Mouse (Mus musculus) small intestine, adult 10 weeks (tissue): ENCODE data around the gene Map2. TPM values are rescaled to one million over a fixed set of nuclear protein-coding genes. Genes with fewer than 3 reads are reported as not detected.

Source experiments
- polyA plus RNA-seq: library from polyadenylated mRNA; stranded (reverse); fragments of 350-450 nt; fragmentation: Illumina TruSeq; extraction: RNeasy Lipid Tissue Mini Kit (QIAGEN cat#74804); gene quantifications from one replicate; pipeline ENCODE4 v1.2.3, GENCODE M21; 2014; ENCODE audit warnings: low replicate concordance

Gene Map2
- polyA plus RNA-seq, result 6.2 TPM

DNA sequence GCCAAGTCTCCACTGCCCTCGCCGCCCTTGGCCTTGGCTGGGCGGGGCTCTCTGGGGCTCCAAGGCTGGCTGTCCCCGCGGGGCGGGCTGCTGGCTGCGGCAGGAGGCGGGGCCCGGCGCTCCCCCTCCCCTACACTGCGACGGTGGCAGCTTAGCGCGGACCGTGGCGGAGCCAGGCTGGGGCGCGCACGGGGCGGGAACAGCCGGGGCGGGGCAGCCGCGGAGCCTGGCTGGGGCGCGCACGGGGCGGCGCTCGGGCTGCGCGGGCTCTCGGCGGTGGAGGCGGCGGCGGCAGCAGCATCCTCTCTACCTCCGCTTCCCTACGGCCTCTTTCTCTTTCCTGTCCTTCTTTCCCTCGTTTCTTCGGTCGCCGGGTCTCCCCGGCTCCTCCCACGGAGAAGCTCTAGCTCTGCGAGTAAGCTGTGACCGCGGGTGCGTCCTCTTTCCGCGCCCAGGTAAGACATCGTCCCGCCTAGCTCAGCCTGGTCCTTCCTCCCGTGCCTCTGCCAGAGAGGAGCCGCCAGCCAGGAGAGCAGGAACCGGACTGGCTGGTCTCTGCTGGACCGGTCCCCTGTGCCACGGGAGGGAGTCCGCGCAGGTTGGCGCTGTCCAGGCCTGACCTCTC lies at the start of gene Map2:
Map2 (plus strand) TSS at position 233 of the 625 bp plus-strand sequence.

DNA sequence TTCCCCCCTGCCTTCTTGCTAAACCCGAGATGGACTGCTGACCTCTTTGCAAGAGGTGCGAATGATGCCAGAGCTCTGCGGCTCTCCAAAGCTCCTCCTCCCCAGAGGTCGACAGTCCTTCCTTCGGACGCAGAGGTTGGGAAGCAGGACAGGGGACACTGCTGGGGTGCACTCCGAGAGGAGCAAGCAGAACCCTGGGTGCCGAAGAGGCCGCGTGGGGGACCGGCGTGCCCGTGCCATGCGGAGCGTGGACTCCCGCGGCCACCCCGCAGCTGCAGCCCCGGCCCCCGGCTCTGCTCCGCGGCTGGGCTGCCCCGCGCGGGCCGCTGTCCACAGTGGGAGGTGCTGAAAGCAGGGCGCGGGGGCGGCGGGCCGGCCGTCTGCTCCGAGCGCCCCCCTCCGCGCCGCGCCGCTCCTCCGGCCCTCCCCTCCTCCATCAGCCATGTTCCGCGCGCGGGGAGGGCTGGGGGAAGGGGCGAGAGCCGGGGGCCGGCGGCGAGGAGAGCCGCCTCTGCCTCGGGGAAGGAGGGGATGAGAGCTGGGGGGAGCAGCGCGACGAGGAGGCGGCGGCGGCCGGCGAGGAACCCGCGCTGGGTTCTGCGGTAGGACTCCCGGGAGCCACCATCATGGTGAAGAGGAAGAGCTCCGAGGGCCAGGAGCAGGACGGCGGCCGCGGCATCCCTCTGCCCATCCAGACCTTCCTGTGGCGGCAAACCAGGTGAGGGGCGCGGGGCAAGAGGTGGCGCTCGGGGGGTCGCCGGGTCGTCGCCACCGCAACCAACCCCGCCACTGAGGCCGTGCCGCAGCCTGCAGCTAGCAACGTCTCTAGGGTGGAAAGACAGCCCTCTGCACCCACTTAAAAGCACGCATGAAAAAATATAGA lies 293.0 kb downstream of the Map2 start, which contains the start of gene Unc80:
Unc80 (plus strand) TSS at position 547 of the 883 bp plus-strand sequence.

Other genes starting within 250 kb of the Map2 start
- gene Crygf, start 248.8 kb upstream of the Map2 start, polyA plus RNA-seq, result not detected